Mouse (Mus musculus): Measurements from ENCODE around the gene Flad1.
A peak's percentile ranks its signal among the peaks of the same experiment; 100 is the strongest.
"Not testable (repeated sequence)": the region's sequence is repeated elsewhere in the genome, so short reads cannot be mapped to it uniquely, and the experiment has no call there.

Flad1 gene

GRCm38 (mm10) chr3:89411490-89412393 is at the start of gene Flad1:
TSS of gene Flad1 (minus strand) at chr3:89411870.
- peak; percentile 98 for DNase-seq (ENCODE audit: low spot score)

- DNase-seq (ENCODE audit: low spot score) = peak; percentile 94
Measured at GRCm38 (mm10) chr3:89458965-89459807, 47.5 kb upstream of the Flad1 start.

DNA sequence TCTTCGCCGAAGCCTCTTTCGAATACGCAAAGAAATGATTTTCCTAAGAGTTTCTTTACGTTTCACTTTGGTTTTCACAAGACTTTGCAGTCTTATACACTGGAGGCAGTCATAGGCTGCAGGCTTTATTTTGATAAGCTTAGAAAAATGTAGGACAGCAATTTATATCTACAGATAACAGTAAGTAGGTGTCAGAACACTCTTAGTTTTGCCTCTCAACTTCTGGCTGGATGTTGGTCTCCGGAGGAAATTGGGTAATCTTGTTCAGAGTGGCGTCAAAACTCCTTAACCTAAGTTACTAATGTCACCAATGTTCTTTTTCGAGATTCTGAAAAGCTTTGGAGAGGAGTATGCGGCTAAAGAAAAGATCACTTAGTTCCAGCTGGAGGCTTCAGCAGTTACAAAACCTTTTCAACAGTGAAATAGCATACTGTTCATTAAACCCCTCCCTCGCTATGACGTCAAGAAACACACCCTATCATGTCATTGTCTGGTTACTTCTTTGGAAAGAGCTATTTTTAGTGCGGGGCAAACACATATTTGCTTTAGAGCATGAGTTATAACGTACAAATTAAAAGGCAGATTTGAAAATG is 46.8 kb upstream of the Flad1 start:
- no peak for DNase-seq (ENCODE audit: low spot score)

- peak; percentile 67 for DNase-seq (ENCODE audit: low spot score)
Measured at GRCm38 (mm10) chr3:89456726-89457665, 45.3 kb upstream of the Flad1 start.

GRCm38 (mm10) chr3:89455786-89456285 is 44.2 kb upstream of the Flad1 start:
- DNase-seq (ENCODE audit: low spot score) = no peak

DNA sequence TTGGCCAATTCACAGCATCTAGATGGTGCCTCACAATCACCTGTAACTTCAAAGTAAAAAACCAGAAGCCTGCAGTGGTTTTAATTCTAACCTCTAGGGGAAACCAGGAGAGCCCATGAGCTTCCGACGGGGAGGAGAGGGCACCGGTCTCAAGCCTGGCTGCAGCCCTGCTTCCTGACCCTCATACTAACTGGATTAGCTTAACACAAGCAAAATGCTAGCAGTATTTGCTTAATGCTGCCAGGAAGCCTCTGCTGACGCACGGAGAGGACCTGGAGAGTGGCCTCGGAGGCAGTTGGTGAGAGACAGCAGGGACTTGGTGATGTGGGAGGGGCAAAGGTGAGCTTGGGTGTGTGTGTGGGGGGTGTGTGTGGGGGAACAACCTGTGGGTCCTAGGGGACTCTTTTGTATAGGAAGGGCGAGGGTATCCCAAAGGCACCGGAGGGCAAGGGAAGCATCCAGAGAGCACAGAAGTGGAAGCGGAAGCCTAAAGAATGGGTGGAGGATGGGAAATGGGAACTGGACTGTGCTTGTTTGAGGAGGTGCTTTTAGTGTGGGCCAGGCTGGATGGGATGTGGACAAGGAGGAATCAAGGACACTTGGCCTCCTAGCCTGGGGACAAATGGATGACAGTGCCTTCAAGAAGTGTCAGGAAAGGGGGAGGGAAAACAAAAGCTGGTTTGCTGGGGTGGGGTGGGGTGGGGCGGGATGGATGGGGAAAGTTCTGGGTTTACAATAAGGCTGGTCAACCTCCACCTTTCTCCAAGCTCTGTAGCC is 42.9 kb upstream of the Flad1 start, which contains the start of gene Pmvk:
Pmvk (plus strand) TSS at position 141 of the 777 bp plus-strand sequence.
- DNase-seq (ENCODE audit: low spot score) = no peak

DNA sequence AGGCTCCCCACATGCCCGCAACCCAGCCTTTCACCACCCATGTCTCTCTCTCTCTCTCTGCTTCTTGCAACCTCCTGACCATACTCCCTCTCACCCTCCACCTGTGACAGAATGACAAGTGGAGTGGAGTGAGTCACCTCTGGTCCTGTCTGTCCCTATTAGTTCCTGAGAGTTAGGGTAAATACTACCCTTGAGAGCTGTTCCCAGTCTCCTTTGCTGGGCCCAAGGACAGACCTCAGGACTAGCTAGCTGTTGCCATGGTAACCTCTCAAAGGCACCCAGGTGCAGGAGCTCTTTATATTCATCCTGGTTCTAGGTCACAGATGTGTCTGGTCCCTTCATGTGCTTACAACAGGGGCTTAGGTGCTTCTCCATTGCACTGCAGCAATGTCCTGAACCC is 40.2 kb upstream of the Flad1 start:
- no peak for DNase-seq (ENCODE audit: low spot score)

DNA sequence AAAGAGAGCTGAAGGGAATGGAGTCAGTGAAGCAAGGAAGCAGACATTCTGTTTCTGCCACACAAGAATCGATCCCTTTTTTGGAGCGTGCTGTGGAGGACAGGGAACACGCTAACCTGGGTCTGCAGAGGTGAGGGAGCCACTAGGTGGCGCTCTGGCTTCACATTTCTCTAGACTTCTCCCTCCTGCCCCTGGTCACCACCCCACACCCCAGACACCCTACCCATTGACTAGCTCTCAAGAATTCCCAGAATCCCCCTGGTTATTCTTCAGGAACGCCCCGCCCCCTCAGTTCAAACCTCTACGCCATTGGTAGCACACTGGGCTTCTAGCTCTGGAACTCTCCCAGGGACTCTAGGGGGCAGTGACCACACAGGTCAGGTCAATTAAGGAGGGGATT is 37.9 kb upstream of the Flad1 start:
- DNase-seq (ENCODE audit: low spot score) = peak; percentile 74

DNA sequence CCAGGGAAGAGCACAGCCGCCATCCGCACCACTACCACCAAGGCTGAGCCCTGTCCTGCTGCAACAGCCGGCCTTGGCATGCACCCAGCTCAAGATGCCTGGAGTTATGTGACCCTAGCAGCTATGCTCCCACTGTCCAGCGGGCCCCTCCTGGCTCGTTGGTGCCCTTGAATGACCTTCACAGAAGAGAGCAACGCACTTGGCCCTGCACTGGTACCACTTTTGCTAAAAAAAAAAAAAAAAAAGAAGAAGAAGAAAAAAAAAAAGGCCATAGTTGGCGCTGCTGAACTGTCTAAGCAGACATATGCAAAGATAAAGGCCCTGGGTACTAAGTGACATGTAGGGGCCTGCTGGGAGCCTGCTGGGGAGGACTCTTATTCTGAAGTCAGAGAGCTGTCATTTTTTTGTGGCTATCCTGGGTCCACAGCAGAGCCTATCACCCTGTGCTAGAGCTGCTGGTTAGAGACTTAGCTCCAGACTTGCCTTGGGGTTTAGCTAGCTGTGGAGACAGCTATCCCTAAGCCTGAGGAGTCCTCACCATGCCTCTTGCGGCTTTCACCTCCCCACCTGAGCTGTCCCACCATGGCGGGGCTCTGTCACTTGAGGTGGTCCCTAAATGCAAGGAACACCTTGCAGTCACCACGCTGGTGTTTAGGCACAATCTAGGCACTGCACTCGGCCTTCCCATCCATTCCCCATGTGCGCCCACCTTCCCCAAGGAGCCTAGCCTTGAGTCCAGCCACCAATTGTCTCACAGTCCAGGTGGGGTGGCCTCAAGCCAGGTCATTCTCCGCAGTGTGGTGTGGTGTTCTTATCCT is 37.3 kb upstream of the Flad1 start:
- DNase-seq (ENCODE audit: low spot score) = peak; percentile 52

- no peak for DNase-seq (ENCODE audit: low spot score)
Measured at GRCm38 (mm10) chr3:89440691-89441090, 29.0 kb upstream of the Flad1 start.

GRCm38 (mm10) chr3:89437269-89437668 is 25.6 kb upstream of the Flad1 start:
- no peak for DNase-seq (ENCODE audit: low spot score)

DNA sequence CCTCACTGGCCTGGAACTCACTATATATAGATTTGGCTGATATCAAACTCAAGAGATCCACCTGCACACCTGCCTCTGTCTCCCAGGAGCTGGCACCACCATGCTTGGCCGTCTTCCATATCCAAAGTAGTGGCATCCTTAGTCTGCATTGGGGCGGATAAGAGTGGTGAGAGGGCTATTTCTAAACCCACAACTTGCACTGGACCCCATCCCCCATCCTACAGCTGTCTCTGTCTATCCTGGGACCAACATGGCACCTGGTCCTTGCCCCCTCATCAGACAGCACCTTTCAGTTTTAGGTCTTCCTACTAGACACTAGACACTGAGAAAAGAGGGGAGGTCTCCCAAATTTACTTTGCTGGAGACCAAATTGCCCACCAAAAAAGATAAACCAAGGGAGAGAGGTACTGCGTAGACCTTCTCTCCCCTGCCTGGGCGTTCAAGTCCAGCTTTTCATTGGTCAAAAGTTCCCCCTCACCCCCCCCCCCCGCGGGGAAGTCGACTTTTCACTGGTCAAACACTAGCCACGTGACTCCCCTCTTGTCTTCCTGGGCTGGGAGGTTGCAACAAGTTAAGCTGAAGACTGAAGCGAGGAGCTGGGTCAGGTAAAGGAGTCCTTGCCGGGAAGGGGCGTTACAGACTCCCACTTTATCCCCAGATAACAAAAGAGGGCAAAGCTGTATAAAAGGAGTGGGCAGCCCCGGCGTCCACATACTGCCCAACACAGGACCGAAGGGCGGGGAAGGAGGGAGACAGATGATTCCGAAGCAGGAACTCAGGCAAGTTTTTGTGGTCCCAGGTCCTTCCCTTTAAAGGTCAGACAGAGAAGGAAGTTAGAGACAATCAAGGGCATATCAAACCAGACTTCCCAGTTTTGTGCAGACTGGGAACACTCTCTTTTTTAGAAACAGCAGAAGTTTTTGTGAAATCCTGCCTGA is 24.8 kb upstream of the Flad1 start, which contains the start of gene Pbxip1:
Pbxip1 (plus strand) TSS at position 531 of the 938 bp plus-strand sequence.
- peak; percentile 66 for DNase-seq (ENCODE audit: low spot score)

- DNase-seq (ENCODE audit: low spot score) = no peak
Measured at GRCm38 (mm10) chr3:89435041-89435440, 23.4 kb upstream of the Flad1 start.

- DNase-seq (ENCODE audit: low spot score) = no peak
Measured at GRCm38 (mm10) chr3:89434532-89434931, 22.9 kb upstream of the Flad1 start.

DNA sequence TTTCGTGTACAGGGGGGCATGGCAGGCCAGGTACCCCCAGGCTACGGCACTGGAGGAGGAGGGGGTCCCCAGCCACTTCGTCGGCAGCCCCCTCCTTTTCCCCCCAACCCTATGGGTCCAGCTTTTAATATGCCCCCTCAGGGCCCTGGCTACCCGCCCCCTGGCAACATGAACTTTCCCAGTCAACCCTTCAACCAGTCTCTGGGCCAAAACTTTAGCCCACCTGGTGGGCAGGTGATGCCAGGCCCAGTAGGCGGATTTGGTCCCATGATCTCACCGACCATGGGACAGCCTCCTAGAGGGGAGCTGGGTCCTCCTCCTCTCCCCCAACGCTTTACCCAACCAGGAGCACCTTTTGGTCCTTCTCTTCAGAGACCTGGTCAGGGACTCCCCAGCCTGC is 20.9 kb upstream of the Flad1 start:
- DNase-seq (ENCODE audit: low spot score) = no peak

- peak; percentile 97 for DNase-seq (ENCODE audit: low spot score)
Measured at GRCm38 (mm10) chr3:89430171-89431159, 18.8 kb upstream of the Flad1 start, which contains the start of gene Pygo2. TSS of gene Pygo2 (plus strand) at chr3:89430214.

DNA sequence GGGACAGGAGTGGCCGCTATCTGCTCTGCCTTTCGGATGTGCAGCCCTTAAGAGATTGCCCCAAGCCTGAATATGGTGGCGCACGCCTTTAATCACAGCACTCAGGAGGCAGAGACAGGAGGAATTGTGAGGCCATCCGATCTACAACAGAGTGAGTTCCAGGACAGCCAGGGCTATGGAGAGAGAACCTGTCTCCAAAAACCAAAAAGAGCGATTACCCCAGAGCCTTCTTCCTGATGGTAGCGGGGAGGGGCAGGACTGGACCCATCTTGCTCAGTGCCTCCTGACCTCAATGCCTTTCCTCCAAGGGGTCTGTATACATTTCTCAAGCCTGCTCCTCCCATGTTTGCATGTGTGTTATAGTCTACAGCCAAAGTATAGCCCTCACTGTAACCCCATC is 17.4 kb upstream of the Flad1 start:
- not testable (repeated sequence) for DNase-seq (ENCODE audit: low spot score)
